Mouse (Mus musculus): ENCODE data around the gene Anapc11. TPM values are rescaled to one million over a fixed set of nuclear protein-coding genes. Genes with fewer than 3 reads are reported as not detected.

Gene Anapc11
- polyA plus RNA-seq, 1 experiment from 2014 or later: 201 TPM

DNA sequence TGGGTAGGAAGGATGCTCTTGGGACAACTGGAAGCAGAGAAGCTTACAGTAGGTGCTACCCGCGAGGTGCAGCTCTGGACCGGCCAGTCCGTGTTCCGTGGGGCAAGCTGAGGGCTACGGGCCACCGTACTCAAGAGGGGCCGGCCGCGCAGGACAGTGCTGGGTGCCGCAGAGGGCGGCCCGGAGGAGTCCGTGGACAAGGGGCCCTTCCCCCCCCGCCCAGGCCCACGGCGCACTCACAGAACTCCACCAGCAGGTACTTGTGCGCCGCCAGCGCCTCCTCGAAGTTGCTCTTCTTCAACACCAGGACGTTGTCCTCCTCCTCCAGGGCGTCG is 25.8 kb upstream of the Anapc11 start:
- H3K27ac ChIP-seq (ENCODE audit: low read depth, low read length): peak overlapping the region; percentile 96
- H3K4me3 ChIP-seq (ENCODE audit: low read depth, low read length): peak overlapping the region; percentile 98
- WGBS (ENCODE audit: insufficient replicate concordance): 0% methylated on average over 20 of the region's 24 CpGs
- no peaks in the 10 kb centered on the region for H3K9me3 ChIP-seq (replicated peaks; ENCODE audit: control insufficient read depth, low read length)
- ATAC-seq (replicated peaks; ENCODE audit: insufficient number of reproducible peaks, low FRiP score, low TSS enrichment): peak; percentile 31
- peaks cover 16% of the 10 kb centered on the region for H3K4me1 ChIP-seq (ENCODE audit: control insufficient read depth, insufficient read depth, low read length)
- peaks cover 28% of the 10 kb centered on the region for H3K36me3 ChIP-seq (ENCODE audit: control insufficient read depth, insufficient read depth, low read length)
- peak overlapping the region; percentile 86 for H3K4me2 ChIP-seq
- peak overlapping the region; percentile 92 for H3K9ac ChIP-seq (ENCODE audit: low read depth, low read length)
- H3K27me3 ChIP-seq (ENCODE audit: control insufficient read depth, insufficient read depth, low read length): no peaks in the 10 kb centered on the region

DNA sequence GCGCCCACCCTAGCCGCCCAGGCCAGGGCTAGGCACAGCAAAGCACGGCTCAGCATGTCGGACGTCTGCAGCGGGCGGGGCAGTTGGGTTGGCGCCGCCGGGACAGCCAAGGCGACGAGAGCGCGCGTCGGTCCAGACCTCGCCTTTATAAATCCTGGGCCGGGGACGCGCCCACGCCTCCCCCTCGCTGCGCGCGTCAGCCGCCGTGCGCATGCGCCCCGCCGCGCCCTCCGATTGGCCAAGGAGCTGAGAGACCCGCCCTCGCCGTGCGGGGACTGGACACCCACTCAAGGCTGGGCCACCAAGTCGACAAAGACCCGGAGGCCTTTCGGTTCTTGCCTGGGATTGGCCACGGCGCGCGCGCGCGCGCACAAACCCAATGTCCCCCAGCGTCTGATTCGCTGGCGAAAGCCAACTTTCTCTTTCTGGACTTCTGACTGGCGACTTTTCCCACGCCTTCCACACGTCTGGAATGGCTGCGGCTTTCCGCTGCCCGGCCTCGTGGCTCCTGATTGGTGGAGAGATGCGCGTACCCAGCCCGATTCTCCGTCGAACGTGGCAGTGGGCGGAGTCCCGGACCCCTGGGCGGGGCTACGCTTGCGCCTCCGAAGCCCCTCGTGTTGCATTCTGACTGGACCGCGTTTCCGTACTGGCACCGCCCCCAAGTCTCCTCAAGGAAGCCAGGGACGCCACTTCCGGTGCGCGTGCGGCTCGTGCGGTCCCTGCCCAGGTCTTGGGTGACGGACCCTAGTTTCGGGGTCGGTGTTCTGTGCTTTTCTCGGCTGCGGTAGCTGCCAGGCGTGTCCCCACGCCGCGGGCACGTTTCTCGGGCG is 25.3 kb upstream of the Anapc11 start, which contains the start of gene P4hb:
TSS of gene P4hb (minus strand) at position 502 of the 833 bp plus-strand sequence.
- under 1% methylated on average over 93 of the region's 94 CpGs for WGBS (ENCODE audit: insufficient replicate concordance)
- peak; percentile 96 for ATAC-seq (replicated peaks; ENCODE audit: insufficient number of reproducible peaks, low FRiP score, low TSS enrichment)

GRCm38 (mm10) chr11:120573585-120574277 is 24.5 kb upstream of the Anapc11 start:
- no peaks in the 10 kb centered on the region for H3K27me3 ChIP-seq (ENCODE audit: control insufficient read depth, insufficient read depth, low read length)
- WGBS (ENCODE audit: insufficient replicate concordance): 1% methylated on average over 23 of the region's 23 CpGs
- peaks cover 17% of the 10 kb centered on the region for H3K4me1 ChIP-seq (ENCODE audit: control insufficient read depth, insufficient read depth, low read length)
- peak overlapping the region; percentile 69 for H3K4me2 ChIP-seq
- no peak for ATAC-seq (replicated peaks; ENCODE audit: insufficient number of reproducible peaks, low FRiP score, low TSS enrichment)
- peak overlapping the region; percentile 96 for H3K27ac ChIP-seq (ENCODE audit: low read depth, low read length)
- H3K36me3 ChIP-seq (ENCODE audit: control insufficient read depth, insufficient read depth, low read length): peaks cover 31% of the 10 kb centered on the region
- peak overlapping the region; percentile 92 for H3K9ac ChIP-seq (ENCODE audit: low read depth, low read length)
- H3K9me3 ChIP-seq (replicated peaks; ENCODE audit: control insufficient read depth, low read length): no peaks in the 10 kb centered on the region
- peak overlapping the region; percentile 98 for H3K4me3 ChIP-seq (ENCODE audit: low read depth, low read length)

More for the DNA sequence above, 25.3 kb upstream of the Anapc11 start, which contains the start of gene P4hb:
- H3K4me1 ChIP-seq (ENCODE audit: control insufficient read depth, insufficient read depth, low read length): peaks cover 16% of the 10 kb centered on the region
- H3K36me3 ChIP-seq (ENCODE audit: control insufficient read depth, insufficient read depth, low read length): peaks cover 29% of the 10 kb centered on the region
- peak within 1 kb of the TSS; percentile 96 for H3K27ac ChIP-seq (ENCODE audit: low read depth, low read length)
- peak within 1 kb of the TSS; percentile 86 for H3K4me2 ChIP-seq
- H3K27me3 ChIP-seq (ENCODE audit: control insufficient read depth, insufficient read depth, low read length): no peaks in the 10 kb centered on the region
- H3K9me3 ChIP-seq (replicated peaks; ENCODE audit: control insufficient read depth, low read length): no peaks in the 10 kb centered on the region
- H3K9ac ChIP-seq (ENCODE audit: low read depth, low read length): peak within 1 kb of the TSS; percentile 92
- peak within 1 kb of the TSS; percentile 98 for H3K4me3 ChIP-seq (ENCODE audit: low read depth, low read length)

DNA sequence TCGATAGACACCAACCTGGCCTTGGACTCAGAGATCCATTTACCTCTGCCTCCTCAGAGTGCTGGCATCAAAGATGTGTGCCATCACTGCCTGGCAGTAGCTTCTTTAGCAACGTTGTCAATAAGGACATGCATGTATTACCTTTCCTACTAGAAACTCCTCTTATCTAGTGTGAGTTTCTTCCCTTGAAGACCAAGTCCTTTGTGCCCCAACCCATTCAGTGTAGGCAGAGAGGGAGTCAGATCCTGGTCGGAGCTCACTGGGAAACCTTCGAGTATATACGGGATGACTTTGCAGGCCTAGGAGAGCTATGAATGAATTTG is 24.0 kb upstream of the Anapc11 start:
- 40% methylated on average over 5 of the region's 5 CpGs for WGBS (ENCODE audit: insufficient replicate concordance)
- Histone ChIP-seq H3K4me1 (ENCODE audit: control insufficient read depth, insufficient read depth, low read length) (peaks cover 22% of the 10 kb centered on the region), H3K9ac (ENCODE audit: low read depth, low read length) (peak overlapping the region; percentile 92; the same call in 1 of the 2 replicates), H3K4me3 (ENCODE audit: low read depth, low read length) (peak overlapping the region; percentile 98), H3K27ac (ENCODE audit: low read depth, low read length) (no peak overlapping the region), H3K27me3 (ENCODE audit: control insufficient read depth, insufficient read depth, low read length) (no peaks in the 10 kb centered on the region), H3K36me3 (ENCODE audit: control insufficient read depth, insufficient read depth, low read length) (peaks cover 35% of the 10 kb centered on the region), H3K9me3 (replicated peaks; ENCODE audit: control insufficient read depth, low read length) (no peaks in the 10 kb centered on the region), H3K4me2 (peak overlapping the region; percentile 69)
- ATAC-seq (replicated peaks; ENCODE audit: insufficient number of reproducible peaks, low FRiP score, low TSS enrichment): no peak

- no peak overlapping the region for H3K27ac ChIP-seq (ENCODE audit: low read depth, low read length)
- no peak for ATAC-seq (replicated peaks; ENCODE audit: insufficient number of reproducible peaks, low FRiP score, low TSS enrichment)
- H3K4me1 ChIP-seq (ENCODE audit: control insufficient read depth, insufficient read depth, low read length): peaks cover 31% of the 10 kb centered on the region
- no peak overlapping the region for H3K9ac ChIP-seq (ENCODE audit: low read depth, low read length)
- H3K4me2 ChIP-seq: no peak overlapping the region; the same call in 1 of the 2 replicates
- H3K9me3 ChIP-seq (replicated peaks; ENCODE audit: control insufficient read depth, low read length): no peaks in the 10 kb centered on the region
- H3K4me3 ChIP-seq (ENCODE audit: low read depth, low read length): no peak overlapping the region
- 90% methylated on average over 2 of the region's 2 CpGs for WGBS (ENCODE audit: insufficient replicate concordance)
- H3K36me3 ChIP-seq (ENCODE audit: control insufficient read depth, insufficient read depth, low read length): peaks cover 33% of the 10 kb centered on the region
- H3K27me3 ChIP-seq (ENCODE audit: control insufficient read depth, insufficient read depth, low read length): no peaks in the 10 kb centered on the region
Measured at GRCm38 (mm10) chr11:120575046-120575445, 23.2 kb upstream of the Anapc11 start.

GRCm38 (mm10) chr11:120575940-120576339 is 22.3 kb upstream of the Anapc11 start:
- ATAC-seq (replicated peaks; ENCODE audit: insufficient number of reproducible peaks, low FRiP score, low TSS enrichment): no peak

DNA sequence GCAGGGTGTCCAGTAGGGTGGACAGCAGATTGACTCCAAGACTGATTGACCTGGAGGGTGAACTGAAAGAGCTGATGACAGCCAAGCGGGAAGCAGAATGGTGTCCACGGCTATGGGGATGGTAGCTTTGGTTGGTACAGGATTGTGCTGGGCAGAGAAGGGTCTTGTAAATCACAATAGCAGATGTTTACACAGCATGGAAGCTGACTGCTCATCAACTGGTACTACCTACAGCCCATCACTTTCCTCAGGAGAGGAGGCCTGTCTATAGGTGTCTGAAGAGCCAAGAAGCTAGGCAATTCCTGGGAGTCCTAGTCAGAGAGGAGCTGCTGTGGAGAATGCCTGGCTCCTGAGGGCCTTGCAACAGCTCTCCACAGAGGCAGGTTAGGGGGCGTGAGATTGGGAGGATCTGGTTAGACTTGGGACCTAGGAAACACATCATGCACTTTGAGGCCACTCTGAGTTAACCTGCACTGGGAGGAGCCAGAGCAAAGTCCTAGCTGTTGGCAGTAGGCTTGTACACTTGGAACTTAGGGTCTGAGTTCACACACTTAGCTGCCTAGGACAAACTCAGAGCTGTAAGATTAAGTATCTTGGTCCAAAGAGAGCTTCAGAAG is 21.7 kb upstream of the Anapc11 start:
- H3K4me1 ChIP-seq (ENCODE audit: control insufficient read depth, insufficient read depth, low read length): peaks cover 33% of the 10 kb centered on the region
- peaks cover 23% of the 10 kb centered on the region for H3K36me3 ChIP-seq (ENCODE audit: control insufficient read depth, insufficient read depth, low read length)
- H3K4me2 ChIP-seq: no peak overlapping the region
- 81% methylated on average over 3 of the region's 3 CpGs for WGBS (ENCODE audit: insufficient replicate concordance)
- no peaks in the 10 kb centered on the region for H3K9me3 ChIP-seq (replicated peaks; ENCODE audit: control insufficient read depth, low read length)
- H3K4me3 ChIP-seq (ENCODE audit: low read depth, low read length): no peak overlapping the region
- H3K27ac ChIP-seq (ENCODE audit: low read depth, low read length): no peak overlapping the region
- H3K27me3 ChIP-seq (ENCODE audit: control insufficient read depth, insufficient read depth, low read length): no peaks in the 10 kb centered on the region
- no peak for ATAC-seq (replicated peaks; ENCODE audit: insufficient number of reproducible peaks, low FRiP score, low TSS enrichment)
- no peak overlapping the region for H3K9ac ChIP-seq (ENCODE audit: low read depth, low read length)

More at GRCm38 (mm10) chr11:120575940-120576339, 22.3 kb upstream of the Anapc11 start:
- Histone ChIP-seq H3K27me3 (ENCODE audit: control insufficient read depth, insufficient read depth, low read length) (no peaks in the 10 kb centered on the region), H3K9ac (ENCODE audit: low read depth, low read length) (no peak overlapping the region), H3K36me3 (ENCODE audit: control insufficient read depth, insufficient read depth, low read length) (peaks cover 25% of the 10 kb centered on the region), H3K27ac (ENCODE audit: low read depth, low read length) (no peak overlapping the region), H3K4me1 (ENCODE audit: control insufficient read depth, insufficient read depth, low read length) (peaks cover 35% of the 10 kb centered on the region), H3K9me3 (replicated peaks; ENCODE audit: control insufficient read depth, low read length) (no peaks in the 10 kb centered on the region), H3K4me3 (ENCODE audit: low read depth, low read length) (no peak overlapping the region), H3K4me2 (no peak overlapping the region)

DNA sequence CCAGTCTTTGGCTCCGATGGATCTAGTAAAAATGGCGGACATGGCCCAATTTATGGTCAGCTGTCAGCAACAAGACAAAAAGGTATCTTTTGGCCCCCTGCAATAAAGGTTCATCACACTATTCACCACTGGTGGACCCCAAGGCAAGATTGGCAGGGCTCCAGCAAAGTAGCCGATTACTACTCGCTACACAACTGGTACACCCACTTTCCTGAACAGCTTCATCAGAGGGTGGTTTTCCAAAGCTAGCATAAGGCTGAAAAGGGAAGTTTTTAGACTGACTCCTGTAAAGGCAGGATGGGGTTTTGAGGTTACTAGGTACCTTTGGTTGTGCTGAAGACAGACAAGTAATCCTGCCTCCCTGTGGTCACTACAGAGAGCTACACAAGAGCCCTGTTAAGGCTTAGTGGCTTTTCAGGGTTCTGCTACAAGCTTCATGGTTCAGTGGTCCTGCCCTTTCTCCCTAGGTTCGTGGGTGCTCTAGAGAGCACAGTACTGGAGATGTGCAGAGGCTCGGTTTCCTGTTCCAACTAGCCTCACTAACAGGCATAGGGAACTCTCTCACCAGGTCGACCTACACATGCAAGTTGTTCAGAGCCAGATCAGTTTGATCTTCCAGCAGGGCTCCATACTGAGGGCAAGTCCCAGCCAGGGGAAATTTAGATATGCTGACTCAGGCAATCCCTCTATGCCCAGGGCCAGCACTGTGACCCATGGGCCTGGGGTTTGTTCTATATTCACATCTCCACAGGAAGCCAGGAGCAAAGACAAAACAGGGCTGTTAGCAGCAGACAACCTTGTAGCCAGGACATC is 20.8 kb upstream of the Anapc11 start:
- Histone ChIP-seq H3K27me3 (ENCODE audit: control insufficient read depth, insufficient read depth, low read length) (no peaks in the 10 kb centered on the region), H3K27ac (ENCODE audit: low read depth, low read length) (no peak overlapping the region)

More for the DNA sequence above, 20.8 kb upstream of the Anapc11 start:
- H3K4me2 ChIP-seq: no peak overlapping the region
- H3K4me3 ChIP-seq (ENCODE audit: low read depth, low read length): no peak overlapping the region
- H3K9ac ChIP-seq (ENCODE audit: low read depth, low read length): no peak overlapping the region
- H3K4me1 ChIP-seq (ENCODE audit: control insufficient read depth, insufficient read depth, low read length): peaks cover 33% of the 10 kb centered on the region
- 84% methylated on average over 7 of the region's 7 CpGs for WGBS (ENCODE audit: insufficient replicate concordance)
- no peaks in the 10 kb centered on the region for H3K9me3 ChIP-seq (replicated peaks; ENCODE audit: control insufficient read depth, low read length)
- H3K36me3 ChIP-seq (ENCODE audit: control insufficient read depth, insufficient read depth, low read length): peaks cover 23% of the 10 kb centered on the region
- no peak for ATAC-seq (replicated peaks; ENCODE audit: insufficient number of reproducible peaks, low FRiP score, low TSS enrichment)

Data from heart, embryonic 11.5 days (tissue).